Mouse (Mus musculus): ENCODE results near the gene Hs3st2. TPM values are rescaled to one million over a fixed set of nuclear protein-coding genes. Genes with fewer than 3 reads are reported as not detected.

The Hs3st2 gene
- polyA plus RNA-seq, 1 experiment, result 44.2 TPM

DNA sequence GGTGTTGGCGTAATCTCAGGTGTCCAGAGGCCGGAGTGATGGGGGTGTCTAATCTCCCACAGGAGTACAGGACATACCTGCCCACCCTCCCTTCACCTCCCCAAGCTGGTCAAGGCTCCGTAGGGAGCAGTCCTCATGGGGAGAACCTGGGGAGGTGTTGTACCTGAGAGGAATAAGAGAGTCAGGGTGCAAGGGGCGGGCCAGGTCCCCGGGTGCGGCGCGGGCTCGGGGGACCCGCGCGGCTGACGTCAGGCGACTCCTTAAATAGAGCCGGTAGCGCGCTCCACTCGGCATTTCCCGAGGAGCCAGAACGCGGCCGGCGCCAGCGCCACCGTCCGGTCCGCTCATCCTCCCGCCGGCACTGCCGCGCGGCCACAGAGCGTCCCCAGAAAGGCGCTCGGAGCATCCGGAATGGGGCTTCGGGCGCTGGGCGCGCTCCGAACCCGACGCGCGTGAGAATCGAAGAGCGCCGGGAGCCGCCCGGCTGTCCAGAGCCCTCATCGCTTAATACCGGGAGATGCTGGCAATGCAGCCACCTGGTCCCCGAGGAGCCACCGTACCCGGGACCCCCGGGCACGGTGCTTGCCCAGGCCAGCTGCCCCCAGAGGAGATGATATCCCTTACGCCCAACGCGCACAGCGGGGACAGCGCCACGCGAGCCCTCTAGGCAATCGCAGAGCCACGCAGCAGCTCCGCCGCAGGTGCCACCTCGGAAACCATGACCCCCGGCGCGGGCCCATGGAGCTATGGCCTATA lies 503 bp downstream of the Hs3st2 start:
- TF ChIP-seq POLR2A (IDR thresholded peaks at IDR 0.05; ENCODE audit: extremely low read depth, insufficient read depth, low read length) (0 out of 2 replicates have a peak, but pooled peaks have one; percentile 51), CTCF (IDR thresholded peaks at IDR 0.05; ENCODE audit: extremely low read depth, insufficient read depth, low read length) (no peak)
- peak overlapping the region; percentile 68 for H3K4me3 ChIP-seq (ENCODE audit: insufficient read depth, low read length)
- H3K27ac ChIP-seq (ENCODE audit: insufficient read depth, low read length), result peak overlapping the region; percentile 68; the same call in 1 of the 2 replicates
- H3K4me1 ChIP-seq (ENCODE audit: control insufficient read depth, insufficient read depth, low read length), result no peaks in the 10 kb centered on the region

DNA sequence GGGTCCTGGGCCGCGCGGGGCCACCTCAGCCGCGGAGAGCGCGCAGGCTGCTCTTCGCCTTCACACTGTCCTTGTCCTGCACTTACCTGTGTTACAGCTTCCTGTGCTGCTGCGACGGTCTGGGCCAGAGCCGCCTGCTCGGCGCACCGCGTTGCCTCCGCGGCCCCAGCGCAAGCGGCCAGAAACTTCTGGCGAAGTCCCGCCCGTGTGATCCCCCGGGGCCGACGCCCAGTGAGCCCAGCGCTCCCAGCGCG lies 1.0 kb downstream of the Hs3st2 start:
- TF ChIP-seq CTCF (IDR thresholded peaks at IDR 0.05; ENCODE audit: extremely low read depth, insufficient read depth, low read length), result no peak
- TF ChIP-seq POLR2A (IDR thresholded peaks at IDR 0.05; ENCODE audit: extremely low read depth, insufficient read depth, low read length), result no peak
- H3K27ac ChIP-seq (ENCODE audit: insufficient read depth, low read length), result peak overlapping the region; percentile 68; the same call in 1 of the 2 replicates
- H3K4me3 ChIP-seq (ENCODE audit: insufficient read depth, low read length), result peak overlapping the region; percentile 68
- no peaks in the 10 kb centered on the region for H3K4me1 ChIP-seq (ENCODE audit: control insufficient read depth, insufficient read depth, low read length)

DNA sequence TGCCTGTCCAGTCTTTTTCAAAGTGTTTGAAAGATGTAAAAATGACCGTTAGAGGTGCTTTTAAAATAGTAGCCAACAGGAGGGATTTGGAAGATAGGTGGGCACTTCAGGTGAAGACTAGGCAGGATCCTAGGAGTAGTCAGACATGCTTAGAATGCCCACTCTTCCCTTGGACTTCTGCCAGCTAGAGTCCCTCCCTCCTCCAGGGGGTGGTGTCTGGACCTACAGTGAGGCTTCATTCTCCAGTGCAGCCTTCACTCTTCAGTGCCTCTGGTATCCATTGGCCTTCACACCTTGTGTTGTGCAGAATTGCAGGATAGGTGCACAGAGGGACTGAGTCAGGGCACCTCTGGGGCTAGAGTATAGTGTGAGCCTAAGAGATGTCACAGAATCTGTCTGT lies 2.2 kb downstream of the Hs3st2 start:
- Histone ChIP-seq H3K4me3 (ENCODE audit: insufficient read depth, low read length) (peak overlapping the region; percentile 68), H3K27ac (ENCODE audit: insufficient read depth, low read length) (no peak overlapping the region), H3K4me1 (ENCODE audit: control insufficient read depth, insufficient read depth, low read length) (no peaks in the 10 kb centered on the region)
- no peak for TF ChIP-seq POLR2A (IDR thresholded peaks at IDR 0.05; ENCODE audit: extremely low read depth, insufficient read depth, low read length)
- no peak for TF ChIP-seq CTCF (IDR thresholded peaks at IDR 0.05; ENCODE audit: extremely low read depth, insufficient read depth, low read length)

DNA sequence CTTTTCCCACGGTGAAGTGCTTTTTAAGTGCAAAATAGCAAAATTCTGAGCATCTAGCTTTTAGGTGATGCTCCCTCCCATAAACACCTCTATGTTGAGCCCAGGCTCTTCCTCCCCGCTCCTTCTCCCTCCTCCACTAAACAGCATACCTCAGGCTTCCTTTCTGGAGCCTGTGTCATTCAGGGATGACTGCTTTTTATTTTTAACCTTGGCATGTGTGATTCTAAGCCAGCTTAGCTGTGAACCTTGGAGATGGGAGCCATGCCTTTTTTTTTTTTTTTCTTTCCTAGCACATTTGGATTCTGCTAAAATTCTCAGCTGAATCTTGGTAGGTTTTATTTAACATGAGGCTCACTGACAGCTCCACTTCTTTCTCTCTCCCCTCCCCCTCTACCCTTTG lies 3.2 kb downstream of the Hs3st2 start:
- Histone ChIP-seq H3K4me1 (ENCODE audit: control insufficient read depth, insufficient read depth, low read length) (no peaks in the 10 kb centered on the region), H3K27ac (ENCODE audit: insufficient read depth, low read length) (no peak overlapping the region), H3K4me3 (ENCODE audit: insufficient read depth, low read length) (peak overlapping the region; percentile 68)
- TF ChIP-seq CTCF (IDR thresholded peaks at IDR 0.05; ENCODE audit: extremely low read depth, insufficient read depth, low read length) (no peak), POLR2A (IDR thresholded peaks at IDR 0.05; ENCODE audit: extremely low read depth, insufficient read depth, low read length) (no peak)

- no peak overlapping the region for H3K4me3 ChIP-seq (ENCODE audit: insufficient read depth, low read length)
- TF ChIP-seq POLR2A (IDR thresholded peaks at IDR 0.05; ENCODE audit: extremely low read depth, insufficient read depth, low read length) (no peak), CTCF (IDR thresholded peaks at IDR 0.05; ENCODE audit: extremely low read depth, insufficient read depth, low read length) (no peak)
- no peak overlapping the region for H3K27ac ChIP-seq (ENCODE audit: insufficient read depth, low read length)
- peaks cover 2% of the 10 kb centered on the region; the same call in 1 of the 2 replicates for H3K4me1 ChIP-seq (ENCODE audit: control insufficient read depth, insufficient read depth, low read length)
Observed at GRCm38 (mm10) chr7:121410716-121411506, 19.3 kb downstream of the Hs3st2 start.

- no peak overlapping the region for H3K27ac ChIP-seq (ENCODE audit: insufficient read depth, low read length)
- TF ChIP-seq POLR2A (IDR thresholded peaks at IDR 0.05; ENCODE audit: extremely low read depth, insufficient read depth, low read length) (no peak), CTCF (IDR thresholded peaks at IDR 0.05; ENCODE audit: extremely low read depth, insufficient read depth, low read length) (no peak)
- peaks cover 2% of the 10 kb centered on the region; the same call in 1 of the 2 replicates for H3K4me1 ChIP-seq (ENCODE audit: control insufficient read depth, insufficient read depth, low read length)
- no peak overlapping the region for H3K4me3 ChIP-seq (ENCODE audit: insufficient read depth, low read length)
Observed at GRCm38 (mm10) chr7:121411507-121411898, 19.8 kb downstream of the Hs3st2 start.

GRCm38 (mm10) chr7:121436884-121437283 lies 45.2 kb downstream of the Hs3st2 start:
- TF ChIP-seq POLR2A (IDR thresholded peaks at IDR 0.05; ENCODE audit: extremely low read depth, insufficient read depth, low read length), result no peak
- TF ChIP-seq CTCF (IDR thresholded peaks at IDR 0.05; ENCODE audit: extremely low read depth, insufficient read depth, low read length), result no peak
- Histone ChIP-seq H3K27ac (ENCODE audit: insufficient read depth, low read length) (no peak overlapping the region), H3K4me3 (ENCODE audit: insufficient read depth, low read length) (no peak overlapping the region), H3K4me1 (ENCODE audit: control insufficient read depth, insufficient read depth, low read length) (peaks cover 3% of the 10 kb centered on the region; the same call in 1 of the 2 replicates)

DNA sequence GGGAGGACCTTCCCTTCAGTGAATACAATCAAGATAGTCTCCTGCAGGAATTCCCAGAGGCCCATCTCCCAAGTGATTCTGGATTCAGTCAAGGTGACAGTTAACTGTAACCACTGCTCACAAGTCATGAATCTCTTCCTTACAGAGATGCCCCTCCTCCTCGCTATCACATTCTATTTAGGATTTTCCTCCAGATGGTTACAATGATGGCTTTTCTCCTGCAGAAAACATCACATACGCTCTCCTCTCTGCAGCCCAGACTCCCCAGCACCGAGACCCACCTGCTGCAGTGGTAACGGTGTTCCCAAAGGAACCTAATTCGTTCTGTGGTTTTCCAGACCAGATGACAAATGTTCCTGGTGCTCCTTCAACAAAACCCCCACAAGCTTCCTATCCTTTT lies 49.5 kb downstream of the Hs3st2 start:
- no peak overlapping the region for H3K27ac ChIP-seq (ENCODE audit: insufficient read depth, low read length)
- no peak overlapping the region for H3K4me3 ChIP-seq (ENCODE audit: insufficient read depth, low read length)
- H3K4me1 ChIP-seq (ENCODE audit: control insufficient read depth, insufficient read depth, low read length), result peaks cover 3% of the 10 kb centered on the region; the same call in 1 of the 2 replicates
- TF ChIP-seq CTCF (IDR thresholded peaks at IDR 0.05; ENCODE audit: extremely low read depth, insufficient read depth, low read length) (no peak), POLR2A (IDR thresholded peaks at IDR 0.05; ENCODE audit: extremely low read depth, insufficient read depth, low read length) (no peak)

DNA sequence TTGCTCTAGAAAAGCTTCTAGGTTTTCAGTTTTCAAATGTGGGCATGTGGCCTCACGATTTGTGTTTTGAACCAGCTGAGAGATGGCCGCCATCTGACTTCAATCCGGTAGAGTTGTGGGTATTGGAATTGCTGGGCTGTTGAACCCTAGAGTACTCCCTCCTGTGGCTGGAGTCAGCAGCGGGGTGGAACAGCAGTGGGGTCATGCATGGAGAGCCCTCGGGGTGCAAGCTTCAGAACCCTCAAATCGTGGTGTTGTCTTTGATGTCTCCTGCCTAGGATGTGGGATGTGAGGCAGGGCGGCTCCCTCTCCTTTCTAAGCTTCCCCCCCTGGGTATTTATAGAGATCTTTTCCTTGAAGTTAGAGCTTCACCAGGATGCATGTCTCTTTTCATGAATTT lies 52.7 kb downstream of the Hs3st2 start:
- H3K4me3 ChIP-seq (ENCODE audit: insufficient read depth, low read length), result no peak overlapping the region
- TF ChIP-seq POLR2A (IDR thresholded peaks at IDR 0.05; ENCODE audit: extremely low read depth, insufficient read depth, low read length), result no peak
- TF ChIP-seq CTCF (IDR thresholded peaks at IDR 0.05; ENCODE audit: extremely low read depth, insufficient read depth, low read length), result no peak

GRCm38 (mm10) chr7:121446281-121446680 lies 54.6 kb downstream of the Hs3st2 start:
- Histone ChIP-seq H3K4me1 (ENCODE audit: control insufficient read depth, insufficient read depth, low read length) (no peaks in the 10 kb centered on the region), H3K4me3 (ENCODE audit: insufficient read depth, low read length) (no peak overlapping the region), H3K27ac (ENCODE audit: insufficient read depth, low read length) (no peak overlapping the region)
- TF ChIP-seq POLR2A (IDR thresholded peaks at IDR 0.05; ENCODE audit: extremely low read depth, insufficient read depth, low read length), result no peak
- TF ChIP-seq CTCF (IDR thresholded peaks at IDR 0.05; ENCODE audit: extremely low read depth, insufficient read depth, low read length), result no peak

More for the DNA sequence above, 52.7 kb downstream of the Hs3st2 start:
- Histone ChIP-seq H3K4me1 (ENCODE audit: control insufficient read depth, insufficient read depth, low read length) (no peaks in the 10 kb centered on the region), H3K27ac (ENCODE audit: insufficient read depth, low read length) (no peak overlapping the region)
